Mouse (Mus musculus): ENCODE measurements at regions not wholly inside any gene's neighbourhood (a gene's known extent, or its start where the extent isn't known, plus 50 kb on each side); places are given as distances from the start of the nearest gene placed in this dataset.

GRCm38 (mm10) chr12:36845130-36845529 is 263.2 kb upstream of the Meox2 start:
- DNase-seq (ENCODE audit: low spot score): no peak

GRCm38 (mm10) chr12:36849086-36849485 is 259.3 kb upstream of the Meox2 start:
- Histone ChIP-seq H3K9me3 (replicated peaks; ENCODE audit: low read length) (no peaks in the 10 kb centered on the region), H3K4me2 (ENCODE audit: low read length) (no peak overlapping the region), H3K4me3 (replicated peaks; ENCODE audit: low read depth, low read length) (no peak overlapping the region), H3K9ac (ENCODE audit: low read depth, low read length) (no peak overlapping the region), H3K27ac (no peak overlapping the region), H3K27me3 (ENCODE audit: insufficient read depth, low read length) (no peaks in the 10 kb centered on the region), H3K36me3 (ENCODE audit: insufficient read depth, low read length) (no peaks in the 10 kb centered on the region), H3K4me1 (replicated peaks; ENCODE audit: insufficient read depth, low read length) (no peaks in the 10 kb centered on the region; the same call in 1 of the 2 replicates)
- no peak for TF ChIP-seq CTCF (IDR thresholded peaks at IDR 0.05; ENCODE audit: low read depth)
- no peak for DNase-seq (ENCODE audit: low spot score)
- WGBS: 91% methylated on average over 2 of the region's 2 CpGs
- no peak for ATAC-seq (replicated peaks; ENCODE audit: low FRiP score, low read depth)

More at GRCm38 (mm10) chr12:36845130-36845529, 263.2 kb upstream of the Meox2 start:
- H3K4me1 ChIP-seq (replicated peaks; ENCODE audit: insufficient read depth, low read length): no peaks in the 10 kb centered on the region; the same call in 1 of the 2 replicates
- no peak for ATAC-seq (replicated peaks; ENCODE audit: low FRiP score, low read depth)
- H3K4me2 ChIP-seq (ENCODE audit: low read length): no peak overlapping the region
- TF ChIP-seq CTCF (IDR thresholded peaks at IDR 0.05; ENCODE audit: low read depth): no peak
- no peaks in the 10 kb centered on the region for H3K36me3 ChIP-seq (ENCODE audit: insufficient read depth, low read length)
- H3K9me3 ChIP-seq (replicated peaks; ENCODE audit: low read length): no peaks in the 10 kb centered on the region
- no peak overlapping the region for H3K9ac ChIP-seq (ENCODE audit: low read depth, low read length)
- no peak overlapping the region for H3K4me3 ChIP-seq (replicated peaks; ENCODE audit: low read depth, low read length)
- no peaks in the 10 kb centered on the region for H3K27me3 ChIP-seq (ENCODE audit: insufficient read depth, low read length)
- H3K27ac ChIP-seq: no peak overlapping the region

- DNase-seq (ENCODE audit: low spot score): no peak
- Histone ChIP-seq H3K4me3 (replicated peaks; ENCODE audit: low read depth, low read length) (no peak overlapping the region), H3K9me3 (replicated peaks; ENCODE audit: low read length) (no peaks in the 10 kb centered on the region), H3K36me3 (ENCODE audit: insufficient read depth, low read length) (no peaks in the 10 kb centered on the region), H3K4me1 (replicated peaks; ENCODE audit: insufficient read depth, low read length) (no peaks in the 10 kb centered on the region), H3K4me2 (ENCODE audit: low read length) (no peak overlapping the region), H3K9ac (ENCODE audit: low read depth, low read length) (no peak overlapping the region), H3K27me3 (ENCODE audit: insufficient read depth, low read length) (no peaks in the 10 kb centered on the region), H3K27ac (no peak overlapping the region)
- ATAC-seq (replicated peaks; ENCODE audit: low FRiP score, low read depth): no peak
- 66% methylated on average over 7 of the region's 7 CpGs for WGBS
- TF ChIP-seq CTCF (IDR thresholded peaks at IDR 0.05; ENCODE audit: low read depth): no peak
Measured at GRCm38 (mm10) chr12:36863113-36863512, 245.2 kb upstream of the Meox2 start.

DNA sequence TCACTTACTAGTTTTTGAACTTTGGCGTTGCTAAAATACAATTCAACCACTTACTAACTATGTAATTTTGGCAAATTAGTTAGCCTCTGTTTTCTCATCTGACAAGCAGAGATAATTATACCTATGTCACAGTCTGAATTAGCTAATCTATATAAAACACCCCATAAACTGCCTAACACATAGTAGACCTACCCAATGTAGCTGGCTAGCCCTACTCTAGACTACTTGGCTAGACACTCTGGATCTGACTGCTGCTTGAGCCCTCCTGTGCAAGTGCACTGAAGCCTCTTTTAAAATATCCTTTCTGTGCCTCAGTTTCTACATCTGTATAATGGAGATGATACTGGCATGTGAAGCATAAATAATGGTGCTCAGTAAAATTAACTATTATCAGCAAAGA is 227.6 kb upstream of the Meox2 start:
- Histone ChIP-seq H3K9me3 (replicated peaks; ENCODE audit: low read length) (no peaks in the 10 kb centered on the region), H3K36me3 (ENCODE audit: insufficient read depth, low read length) (no peaks in the 10 kb centered on the region), H3K4me2 (ENCODE audit: low read length) (no peak overlapping the region), H3K27ac (no peak overlapping the region), H3K4me3 (replicated peaks; ENCODE audit: low read depth, low read length) (no peak overlapping the region), H3K9ac (ENCODE audit: low read depth, low read length) (no peak overlapping the region), H3K27me3 (ENCODE audit: insufficient read depth, low read length) (no peaks in the 10 kb centered on the region), H3K4me1 (replicated peaks; ENCODE audit: insufficient read depth, low read length) (no peaks in the 10 kb centered on the region)
- WGBS: 98% methylated on average over 1 of the region's 1 CpGs
- no peak for ATAC-seq (replicated peaks; ENCODE audit: low FRiP score, low read depth)
- DNase-seq (ENCODE audit: low spot score): no peak
- TF ChIP-seq CTCF (IDR thresholded peaks at IDR 0.05; ENCODE audit: low read depth): no peak

- Histone ChIP-seq H3K27ac (no peak overlapping the region), H3K9me3 (replicated peaks; ENCODE audit: low read length) (no peaks in the 10 kb centered on the region), H3K36me3 (ENCODE audit: insufficient read depth, low read length) (no peaks in the 10 kb centered on the region), H3K27me3 (ENCODE audit: insufficient read depth, low read length) (no peaks in the 10 kb centered on the region), H3K9ac (ENCODE audit: low read depth, low read length) (no peak overlapping the region), H3K4me1 (replicated peaks; ENCODE audit: insufficient read depth, low read length) (no peaks in the 10 kb centered on the region), H3K4me2 (ENCODE audit: low read length) (no peak overlapping the region), H3K4me3 (replicated peaks; ENCODE audit: low read depth, low read length) (no peak overlapping the region)
- peak; percentile 61 for DNase-seq (ENCODE audit: low spot score)
- no peak for TF ChIP-seq CTCF (IDR thresholded peaks at IDR 0.05; ENCODE audit: low read depth)
- ATAC-seq (replicated peaks; ENCODE audit: low FRiP score, low read depth): no peak
Measured at GRCm38 (mm10) chr12:36913364-36913763, 195.0 kb upstream of the Meox2 start.

DNA sequence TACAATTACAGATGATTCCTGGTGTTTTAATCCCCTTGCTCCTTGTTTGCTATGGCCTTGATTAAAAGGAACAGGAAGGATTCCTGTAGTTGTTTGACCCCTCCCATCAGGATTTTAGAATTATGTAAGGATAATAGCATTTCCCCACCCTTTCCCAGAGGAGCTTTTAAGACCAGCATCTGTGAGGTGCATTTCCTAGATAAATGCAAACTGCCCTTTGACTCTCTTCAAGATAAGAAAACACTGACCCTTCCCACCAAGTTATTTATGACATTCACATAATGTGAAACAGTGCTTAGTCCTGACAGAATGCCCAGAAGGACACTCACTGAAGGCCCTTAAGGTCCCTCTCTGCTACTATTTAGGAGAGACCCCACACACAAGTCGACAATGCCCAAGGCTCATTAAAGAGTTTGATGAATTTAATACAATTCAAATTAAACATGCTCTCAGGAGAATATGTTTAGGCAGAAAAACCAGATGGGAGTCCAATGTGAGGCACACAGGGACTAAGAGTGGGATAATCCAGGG is 190.7 kb upstream of the Meox2 start:
- H3K27ac ChIP-seq: no peak overlapping the region
- no peak overlapping the region for H3K4me2 ChIP-seq (ENCODE audit: low read length)
- H3K4me3 ChIP-seq (replicated peaks; ENCODE audit: low read depth, low read length): no peak overlapping the region
- H3K4me1 ChIP-seq (replicated peaks; ENCODE audit: insufficient read depth, low read length): no peaks in the 10 kb centered on the region
- no peak overlapping the region for H3K9ac ChIP-seq (ENCODE audit: low read depth, low read length)
- no peaks in the 10 kb centered on the region for H3K27me3 ChIP-seq (ENCODE audit: insufficient read depth, low read length)
- no peaks in the 10 kb centered on the region for H3K9me3 ChIP-seq (replicated peaks; ENCODE audit: low read length)
- WGBS: 18% methylated on average over 1 of the region's 1 CpGs
- H3K36me3 ChIP-seq (ENCODE audit: insufficient read depth, low read length): no peaks in the 10 kb centered on the region
- TF ChIP-seq CTCF (IDR thresholded peaks at IDR 0.05; ENCODE audit: low read depth): no peak
- DNase-seq (ENCODE audit: low spot score) (no peak), ATAC-seq (replicated peaks; ENCODE audit: low FRiP score, low read depth) (no peak)

DNA sequence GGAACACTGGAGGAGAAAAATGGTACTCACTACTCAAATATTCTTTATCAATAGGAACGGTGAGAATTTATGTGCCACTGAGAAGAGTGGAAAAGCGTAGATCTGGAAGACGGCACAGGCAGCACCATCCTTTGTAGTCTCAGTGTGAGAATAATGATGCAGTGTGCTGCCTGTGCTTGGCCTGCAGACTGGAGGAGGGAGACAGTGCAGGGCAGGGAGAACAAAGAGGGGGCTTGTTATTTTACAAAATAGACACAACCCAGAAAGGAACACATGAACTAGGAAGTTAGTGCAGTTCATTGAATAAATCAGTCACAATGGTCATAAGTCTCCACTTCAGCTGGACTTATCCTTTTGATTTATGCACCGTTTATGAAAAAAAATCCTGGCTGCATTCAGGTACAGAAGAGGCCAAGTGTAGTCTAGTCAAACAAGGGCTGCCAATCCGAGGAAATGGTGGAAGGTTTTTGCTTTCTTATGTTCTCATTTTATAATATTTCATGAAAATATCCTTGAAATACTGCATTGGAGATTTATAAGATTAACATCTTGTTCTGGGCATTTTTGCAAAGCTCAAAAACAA is 190.0 kb upstream of the Meox2 start:
- no peak overlapping the region for H3K4me2 ChIP-seq (ENCODE audit: low read length)
- 35% methylated on average over 5 of the region's 5 CpGs for WGBS
- no peak overlapping the region for H3K9ac ChIP-seq (ENCODE audit: low read depth, low read length)
- H3K4me3 ChIP-seq (replicated peaks; ENCODE audit: low read depth, low read length): no peak overlapping the region
- TF ChIP-seq CTCF (IDR thresholded peaks at IDR 0.05; ENCODE audit: low read depth): no peak
- DNase-seq (ENCODE audit: low spot score) (no peak), ATAC-seq (replicated peaks; ENCODE audit: low FRiP score, low read depth) (no peak)
- H3K9me3 ChIP-seq (replicated peaks; ENCODE audit: low read length): no peaks in the 10 kb centered on the region
- no peaks in the 10 kb centered on the region for H3K36me3 ChIP-seq (ENCODE audit: insufficient read depth, low read length)
- no peaks in the 10 kb centered on the region for H3K4me1 ChIP-seq (replicated peaks; ENCODE audit: insufficient read depth, low read length)
- no peaks in the 10 kb centered on the region for H3K27me3 ChIP-seq (ENCODE audit: insufficient read depth, low read length)
- H3K27ac ChIP-seq: no peak overlapping the region

Measured in kidney, postnatal 0 days (tissue).